Mouse (Mus musculus) lung, embryonic 16.5 days (tissue): Measurements from ENCODE around the gene Adss. TPM values are rescaled to one million over a fixed set of nuclear protein-coding genes. Genes with fewer than 3 reads are reported as not detected.
"Not testable (repeated sequence)": the region's sequence is repeated elsewhere in the genome, so short reads cannot be mapped to it uniquely, and the experiment has no call there.

Source experiments
- ATAC-seq: fragments of 200-750 bp; cut with Nextera tagmentation; 2 replicates; pipeline ENCODE4 v1.8.0; 2017; ENCODE audit warnings: low read depth, mild to moderate bottlenecking, moderate library complexity
- H3K27ac ChIP-seq: fragments of 300-500 bp; sonication (generic); 2 replicates; pipeline ENCODE4 v1.5.1; 2014; ENCODE audit warnings: mild to moderate bottlenecking, control low read depth, low read length
- H3K27me3 ChIP-seq: fragments of 300-500 bp; sonication (generic); 2 replicates; pipeline ENCODE4 v1.6.1; 2014; ENCODE audit warnings: low read depth, low read length, mixed read lengths; ENCODE audit not compliant: control insufficient read depth, insufficient read depth
- H3K36me3 ChIP-seq: fragments of 300-500 bp; sonication (generic); 2 replicates; pipeline ENCODE4 v1.6.1; 2014; ENCODE audit warnings: low read length; ENCODE audit not compliant: control insufficient read depth, insufficient read depth
- H3K4me1 ChIP-seq: fragments of 300-500 bp; sonication (generic); replicated peaks from 2 replicates; pipeline ENCODE4 v1.6.1; 2014; ENCODE audit warnings: low read length, mixed read lengths; ENCODE audit not compliant: control insufficient read depth, insufficient read depth
- H3K4me2 ChIP-seq: fragments of 300-500 bp; sonication (generic); 2 replicates; pipeline ENCODE4 v1.6.1; 2014; ENCODE audit warnings: low read depth, low read length, control low read depth
- H3K4me3 ChIP-seq: fragments of 300-500 bp; sonication (generic); 2 replicates; pipeline ENCODE4 v1.5.1; 2014; ENCODE audit warnings: mild to moderate bottlenecking, low read length, control low read depth
- H3K9ac ChIP-seq: fragments of 300-500 bp; sonication (generic); 2 replicates; pipeline ENCODE4 v1.6.1; 2014; ENCODE audit warnings: low read length, control low read depth
- H3K9me3 ChIP-seq: fragments of 300-500 bp; sonication (generic); 2 replicates; pipeline ENCODE4 v1.6.1; 2016; ENCODE audit warnings: low read length; ENCODE audit not compliant: control insufficient read depth
- WGBS: fragments of 180-500 bp; shearing (Covaris S2); extraction: QIAGEN DNeasy Blood & Tissue Kit; methylation state at CpG from one replicate; pipeline ENCODE4 v1.1.7; 2014; 5-methylcytosine and 5-hydroxymethylcytosine counted together
- polyA plus RNA-seq: library from polyadenylated mRNA; unstranded; fragments of >200 nt; fragmentation: Nextera tagmentation; extraction: Ambion mirVana; gene quantifications from 2 replicates; pipeline ENCODE4 v1.2.1, GENCODE M21; 2015

The Adss gene
- polyA plus RNA-seq: 49.7 and 51.1 TPM in 2 replicates

DNA sequence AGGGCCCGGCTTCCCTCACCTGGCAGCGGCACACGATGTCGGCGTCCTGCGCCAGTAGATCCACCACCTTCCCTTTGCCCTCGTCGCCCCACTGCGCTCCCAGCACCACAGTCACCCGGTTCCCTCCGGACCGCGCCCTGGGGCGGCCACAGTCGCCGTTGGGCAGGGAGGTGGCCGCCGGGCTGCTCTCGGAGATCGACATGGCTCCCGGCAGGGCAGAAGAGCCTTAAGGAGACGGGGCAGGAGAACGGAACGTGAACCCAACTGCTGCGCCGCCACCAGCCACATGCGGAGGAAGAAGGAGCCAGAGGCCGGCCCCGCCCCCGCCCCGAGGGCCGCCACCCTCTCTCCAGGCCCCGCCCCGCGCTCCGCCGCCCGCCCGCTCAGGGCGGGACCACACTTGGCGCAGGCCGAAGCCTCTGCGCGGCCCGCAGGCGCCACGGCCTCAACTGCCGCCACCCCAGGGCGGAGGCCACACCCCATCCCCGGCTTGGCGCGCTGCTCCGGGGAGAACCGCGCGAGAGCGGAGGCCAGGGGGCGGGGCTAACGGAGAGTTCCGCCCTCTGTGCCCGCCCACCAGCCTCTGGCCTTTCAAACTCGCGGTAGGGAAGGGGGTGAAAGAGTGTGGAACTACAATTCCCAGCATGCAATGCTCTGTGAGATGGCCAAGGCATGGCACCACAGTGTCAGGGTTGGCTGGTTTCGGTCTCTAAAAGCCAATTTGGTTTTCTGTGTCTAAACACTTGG, at the start of gene Adss:
TSS of gene Adss (minus strand) at position 319 of the 747 bp plus-strand sequence.
- ATAC-seq: peak; percentile 99
- H3K4me1 ChIP-seq: peaks cover 7% of the 10 kb centered on the region

DNA sequence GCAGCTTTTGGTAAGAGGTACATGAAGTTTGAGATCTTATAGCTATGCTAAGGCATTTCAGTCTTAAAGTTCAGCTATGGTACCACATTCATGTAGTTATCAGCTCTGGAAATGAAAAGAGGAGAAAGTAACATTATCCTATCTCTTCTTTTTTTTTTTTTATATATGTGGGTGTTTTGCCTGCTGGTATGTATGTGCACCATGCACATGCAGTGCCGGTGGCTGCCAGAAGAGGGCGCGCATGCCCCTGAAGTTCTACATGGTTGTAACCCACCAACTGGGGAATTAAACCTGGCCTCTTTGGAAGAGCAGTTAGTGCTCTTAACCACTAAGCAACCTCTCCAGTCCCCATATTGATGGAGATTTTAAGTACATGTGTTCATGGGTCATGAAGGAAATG, 49.5 kb upstream of the Adss start:
- H3K4me1 ChIP-seq, H3K9ac ChIP-seq, H3K4me3 ChIP-seq, H3K27me3 ChIP-seq, ATAC-seq, H3K27ac ChIP-seq, H3K36me3 ChIP-seq, H3K4me2 ChIP-seq, H3K9me3 ChIP-seq: not testable (repeated sequence)
- 44% methylated on average over 3 of the region's 3 CpGs for WGBS

More for the DNA sequence above, at the start of gene Adss:
- no peaks in the 10 kb centered on the region for H3K27me3 ChIP-seq
- peak within 1 kb of the TSS; percentile 73 for H3K4me2 ChIP-seq
- H3K36me3 ChIP-seq: no peaks in the 10 kb centered on the region
- H3K27ac ChIP-seq: peak within 1 kb of the TSS; percentile 98
- H3K9me3 ChIP-seq: no peaks in the 10 kb centered on the region
- peak within 1 kb of the TSS; percentile 97 for H3K9ac ChIP-seq
- WGBS: under 1% methylated on average over 56 of the region's 64 CpGs
- H3K4me3 ChIP-seq: peak within 1 kb of the TSS; percentile 94

DNA sequence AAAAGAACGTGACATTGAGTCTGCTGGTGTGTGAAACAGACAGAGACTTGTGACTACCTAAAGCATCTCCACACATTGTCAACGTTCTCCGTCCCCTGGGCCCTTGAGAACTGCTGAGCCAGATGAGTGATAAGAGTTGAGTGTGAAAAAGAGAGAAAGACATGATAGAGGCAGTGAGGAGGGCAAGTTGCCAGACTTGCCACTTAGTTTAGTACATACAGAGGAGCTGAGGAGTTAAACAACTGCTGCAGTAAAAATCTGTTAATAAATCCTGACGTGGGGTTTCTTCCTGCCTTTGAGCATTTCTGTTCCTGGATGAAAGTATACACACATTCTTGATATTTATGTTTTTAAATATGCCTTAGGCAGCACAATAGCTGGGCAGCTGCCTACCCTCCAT, 31.5 kb upstream of the Adss start:
- not testable (repeated sequence) for H3K9ac ChIP-seq, H3K27ac ChIP-seq, H3K4me1 ChIP-seq, H3K9me3 ChIP-seq, H3K27me3 ChIP-seq, H3K36me3 ChIP-seq, H3K4me2 ChIP-seq, H3K4me3 ChIP-seq
- 29% methylated on average over 4 of the region's 4 CpGs for WGBS
- peak; percentile 31; the same call in 1 of the 2 replicates for ATAC-seq

DNA sequence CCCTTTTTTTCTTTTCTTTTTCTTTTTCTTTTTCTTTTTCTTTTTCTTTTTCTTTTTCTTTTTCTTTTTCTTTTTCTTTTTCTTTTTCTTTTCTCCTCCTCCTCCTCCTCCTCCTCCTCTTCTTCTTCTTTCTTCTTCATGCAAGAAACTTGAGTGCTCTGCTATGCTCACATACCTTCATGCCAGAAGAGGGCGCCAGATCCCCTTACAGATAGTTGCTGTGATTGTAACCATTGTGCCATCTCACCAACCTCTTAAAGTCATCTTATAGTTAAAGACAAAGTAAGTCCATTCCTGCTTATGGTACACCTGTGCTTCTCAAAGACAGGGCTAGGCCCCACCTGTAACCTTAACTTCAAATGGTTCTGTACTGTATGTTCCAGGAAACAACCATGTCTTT, 10.5 kb upstream of the Adss start:
- not testable (repeated sequence) for H3K9ac ChIP-seq, H3K4me3 ChIP-seq, H3K27me3 ChIP-seq, H3K36me3 ChIP-seq, H3K4me1 ChIP-seq, H3K4me2 ChIP-seq, ATAC-seq, H3K27ac ChIP-seq, H3K9me3 ChIP-seq
- WGBS: 18% methylated on average over 1 of the region's 1 CpGs

DNA sequence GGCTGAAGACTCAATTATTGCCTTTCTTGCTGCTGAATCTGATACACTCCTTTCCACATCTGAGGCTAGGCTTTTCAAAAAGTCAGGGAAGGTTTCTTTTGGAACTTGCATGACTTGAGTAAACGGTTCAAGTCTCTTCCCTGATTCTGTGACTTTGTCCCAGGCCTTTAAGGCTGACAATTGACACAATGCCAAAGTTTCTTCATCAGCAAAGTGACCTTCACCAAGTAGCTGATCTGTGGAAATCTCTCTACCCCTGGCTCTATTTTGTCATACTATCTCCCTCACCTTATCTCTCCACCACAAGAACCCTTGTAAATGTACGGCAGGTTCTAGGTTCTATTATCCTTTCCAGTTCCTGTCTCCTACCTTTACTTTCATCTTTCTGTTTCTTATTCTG, 7.2 kb upstream of the Adss start:
- 63% methylated on average over 2 of the region's 2 CpGs for WGBS
- Histone ChIP-seq H3K9ac (no peak overlapping the region), H3K9me3 (no peaks in the 10 kb centered on the region; the same call in 1 of the 2 replicates), H3K4me1 (no peaks in the 10 kb centered on the region), H3K4me3 (no peak overlapping the region), H3K36me3 (no peaks in the 10 kb centered on the region), H3K27ac (no peak overlapping the region), H3K27me3 (no peaks in the 10 kb centered on the region), H3K4me2 (no peak overlapping the region)
- no peak for ATAC-seq

DNA sequence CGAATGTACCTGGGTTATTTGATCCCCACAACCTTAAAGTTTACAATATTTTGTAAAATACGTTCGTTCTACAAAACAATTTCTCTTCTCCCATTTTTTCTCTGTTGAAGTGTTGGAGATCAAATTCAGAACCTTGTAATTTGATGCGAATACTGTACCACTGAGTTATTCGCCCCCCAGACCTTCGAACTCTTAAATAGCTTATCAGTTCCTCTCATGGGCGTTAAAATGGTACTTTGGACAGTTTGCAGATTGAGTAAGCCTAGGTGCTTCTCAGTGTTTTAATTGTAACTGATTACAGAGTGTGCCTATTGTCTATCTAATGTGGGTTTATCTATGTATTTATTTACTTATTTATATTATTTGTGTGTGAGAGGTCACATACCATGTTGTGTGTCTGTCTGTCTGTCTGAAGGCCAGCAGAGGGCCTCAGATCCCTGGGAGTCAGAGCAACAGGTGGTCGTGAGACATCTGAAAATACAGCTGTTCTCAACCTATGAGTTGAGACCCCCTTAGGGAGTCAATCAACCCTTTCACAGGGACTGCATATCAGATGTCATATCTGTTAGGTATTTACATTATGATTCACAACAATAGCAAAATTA, 942 bp upstream of the Adss start:
- H3K9ac ChIP-seq: no peak overlapping the region
- 61% methylated on average over 8 of the region's 8 CpGs for WGBS
- no peak overlapping the region for H3K27ac ChIP-seq
- 0 out of 2 replicates have a peak overlapping the region, but pooled peaks have one; percentile 20 for H3K4me3 ChIP-seq
- no peak for ATAC-seq
- H3K36me3 ChIP-seq: no peaks in the 10 kb centered on the region
- peak overlapping the region; percentile 33 for H3K4me2 ChIP-seq
- H3K9me3 ChIP-seq: no peaks in the 10 kb centered on the region
- no peaks in the 10 kb centered on the region for H3K27me3 ChIP-seq
- peaks cover 7% of the 10 kb centered on the region for H3K4me1 ChIP-seq

DNA sequence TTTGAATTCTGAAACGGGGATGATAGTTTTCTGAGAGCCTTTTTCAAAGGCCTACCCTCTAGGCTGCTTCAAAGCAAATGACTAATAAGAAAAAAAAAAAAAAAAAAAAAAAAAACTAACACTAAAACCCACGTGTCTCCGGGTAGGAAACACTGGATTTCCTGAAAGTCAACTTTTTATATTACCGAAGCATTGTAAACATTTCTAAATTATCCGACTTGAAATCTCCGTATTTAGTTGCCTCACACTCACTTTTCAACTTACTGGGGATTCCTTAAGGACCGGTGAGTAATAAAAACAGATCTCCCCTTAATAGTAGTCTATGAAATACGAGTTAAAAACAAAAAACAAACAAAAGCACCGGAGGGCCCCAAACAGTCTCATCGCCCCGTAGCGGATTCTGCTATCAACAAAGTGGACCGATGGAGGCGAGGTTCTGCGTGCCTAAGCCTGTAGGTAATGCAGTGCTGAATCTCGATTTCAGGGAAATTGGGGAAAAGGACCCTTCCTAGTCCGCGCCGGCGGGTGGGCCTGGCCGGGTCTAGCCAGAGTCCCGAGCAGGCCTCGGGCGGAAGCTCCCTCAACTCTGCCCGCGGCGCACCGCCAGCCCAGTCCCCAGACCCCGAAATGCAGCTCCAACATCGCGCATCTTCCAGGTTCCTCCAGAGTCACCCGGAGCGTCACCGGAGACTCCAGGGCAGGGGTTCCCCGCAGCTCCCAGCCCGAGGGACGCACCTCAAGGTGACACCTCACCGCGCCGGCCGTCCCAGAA, 704 bp downstream of the Adss start:
- Histone ChIP-seq H3K4me1 (peaks cover 7% of the 10 kb centered on the region), H3K4me2 (peak overlapping the region; percentile 73), H3K36me3 (no peaks in the 10 kb centered on the region), H3K9me3 (no peaks in the 10 kb centered on the region), H3K9ac (peak overlapping the region; percentile 97), H3K27ac (peak overlapping the region; percentile 98), H3K4me3 (peak overlapping the region; percentile 94), H3K27me3 (no peaks in the 10 kb centered on the region)
- WGBS: under 1% methylated on average over 41 of the region's 41 CpGs
- peak; percentile 49 for ATAC-seq

DNA sequence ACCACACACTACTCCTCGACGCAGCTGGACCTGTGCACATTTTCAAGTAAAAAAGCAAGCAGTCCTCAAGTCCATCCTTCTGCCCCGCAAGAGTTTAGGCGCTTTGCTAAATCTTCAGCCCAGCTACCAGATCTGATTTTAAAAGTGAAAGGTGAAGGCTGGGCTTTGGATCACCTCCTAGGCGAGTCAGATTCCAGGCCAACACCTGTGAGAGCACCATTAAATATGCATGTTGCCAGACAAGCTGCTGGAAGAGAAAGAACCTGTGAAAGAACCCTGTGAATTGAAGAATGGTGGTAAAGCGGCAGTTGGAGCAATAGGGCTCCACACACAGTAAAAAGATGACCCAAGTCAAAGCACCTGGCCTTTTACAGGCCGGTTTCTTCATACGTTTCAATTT, 1.4 kb downstream of the Adss start:
- Histone ChIP-seq H3K36me3 (no peaks in the 10 kb centered on the region), H3K9me3 (no peaks in the 10 kb centered on the region), H3K4me2 (peak overlapping the region; percentile 73), H3K4me3 (peak overlapping the region; percentile 94), H3K9ac (peak overlapping the region; percentile 97), H3K27ac (peak overlapping the region; percentile 45; the same call in 1 of the 2 replicates), H3K4me1 (peaks cover 7% of the 10 kb centered on the region), H3K27me3 (no peaks in the 10 kb centered on the region)
- ATAC-seq: no peak
- WGBS: 2% methylated on average over 8 of the region's 8 CpGs

DNA sequence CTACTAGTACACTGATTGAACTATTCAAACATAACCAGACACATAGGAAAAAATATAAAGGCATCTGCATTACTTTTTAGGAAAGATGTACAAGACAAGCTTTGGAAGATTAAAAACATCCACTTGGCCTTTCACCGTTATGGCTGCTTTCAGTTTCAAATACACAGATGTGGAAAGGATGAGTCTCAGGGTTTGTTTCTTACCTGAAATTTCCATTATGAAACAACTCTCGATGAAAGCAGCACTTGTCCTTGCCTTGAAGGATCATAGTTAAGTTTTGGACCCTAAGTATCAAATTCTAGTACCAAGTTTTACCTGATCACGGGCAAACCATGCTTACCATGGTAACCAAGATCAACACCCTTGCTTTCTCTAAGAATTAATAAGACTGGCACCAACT, 3.5 kb downstream of the Adss start:
- 83% methylated on average over 3 of the region's 3 CpGs for WGBS
- no peaks in the 10 kb centered on the region for H3K27me3 ChIP-seq
- peaks cover 5% of the 10 kb centered on the region; the same call in 1 of the 2 replicates for H3K9me3 ChIP-seq
- H3K9ac ChIP-seq: no peak overlapping the region
- ATAC-seq: no peak
- no peak overlapping the region for H3K4me3 ChIP-seq
- peaks cover 7% of the 10 kb centered on the region for H3K4me1 ChIP-seq
- peaks cover 2% of the 10 kb centered on the region; the same call in 1 of the 2 replicates for H3K36me3 ChIP-seq
- H3K4me2 ChIP-seq: no peak overlapping the region
- no peak overlapping the region for H3K27ac ChIP-seq
